Mouse (Mus musculus) spleen, postnatal 36 days (tissue): ENCODE results near the gene Acap1.
"Not testable (repeated sequence)": the region's sequence is repeated elsewhere in the genome, so short reads cannot be mapped to it uniquely, and the experiment has no call there.

Experiments
- DNase-seq, 2 experiments: peaks; one replicate each; pipeline ENCODE4 v3.0.0; 2022; ENCODE audit warnings: low spot score in 2 of 2, mixed read lengths in 1 of 2

Acap1 gene

GRCm38 (mm10) chr11:69921114-69922011, 26.0 kb upstream of the Acap1 start, which contains the start of gene Eif5a:
Gene Eif5a, minus strand, starts transcription at chr11:69921958.
- DNase-seq = peak; percentile 100

GRCm38 (mm10) chr11:69920266-69921031, 25.1 kb upstream of the Acap1 start:
- peak in 1 of 2 experiments; percentile 27 for DNase-seq

- DNase-seq = peak; percentile 88 to 91
Measured at GRCm38 (mm10) chr11:69919661-69920265, 24.4 kb upstream of the Acap1 start.

- no peak for DNase-seq
Measured at GRCm38 (mm10) chr11:69919053-69919452, 23.7 kb upstream of the Acap1 start.

- no peak for DNase-seq
Measured at GRCm38 (mm10) chr11:69918118-69918517, 22.8 kb upstream of the Acap1 start.

- DNase-seq = no peak
Measured at GRCm38 (mm10) chr11:69917379-69917948, 22.1 kb upstream of the Acap1 start.

GRCm38 (mm10) chr11:69916652-69917378, 21.5 kb upstream of the Acap1 start:
- DNase-seq = not testable (repeated sequence)

GRCm38 (mm10) chr11:69915667-69916627, 20.6 kb upstream of the Acap1 start:
- peak; percentile 41 to 73 for DNase-seq

GRCm38 (mm10) chr11:69914917-69915430, 19.6 kb upstream of the Acap1 start:
- no peak for DNase-seq

GRCm38 (mm10) chr11:69914372-69914764, 19.0 kb upstream of the Acap1 start:
- peak in 1 of 2 experiments; percentile 28 for DNase-seq

- peak; percentile 90 to 91 for DNase-seq
Measured at GRCm38 (mm10) chr11:69913554-69914371, 18.4 kb upstream of the Acap1 start, which contains the start of gene Gps2. Gene Gps2, plus strand, starts transcription at chr11:69913888.

GRCm38 (mm10) chr11:69912716-69913530, 17.6 kb upstream of the Acap1 start:
- DNase-seq = no peak

- DNase-seq = no peak
Measured at GRCm38 (mm10) chr11:69911701-69912100, 16.4 kb upstream of the Acap1 start.

- no peak for DNase-seq
Measured at GRCm38 (mm10) chr11:69910781-69911560, 15.6 kb upstream of the Acap1 start.

GRCm38 (mm10) chr11:69910177-69910576, 14.8 kb upstream of the Acap1 start:
- no peak for DNase-seq

GRCm38 (mm10) chr11:69909174-69909573, 13.8 kb upstream of the Acap1 start:
- DNase-seq = no peak

GRCm38 (mm10) chr11:69908645-69909044, 13.3 kb upstream of the Acap1 start:
- DNase-seq = no peak
